Mouse (Mus musculus) olfactory bulb, adult 2 months (tissue): ENCODE results near the gene Snx14.

Experiments
- CTCF ChIP-seq: fragments of 200-500 bp; IDR thresholded peaks from 2 replicates; pipeline ENCODE4 v1.5.1; 2012; ENCODE audit warnings: low read depth, mild to moderate bottlenecking, low read length, moderate library complexity; ENCODE audit not compliant: insufficient read depth
- POLR2A ChIP-seq: fragments of 200-500 bp; IDR thresholded peaks from 2 replicates; pipeline ENCODE4 v1.6.1; 2012; ENCODE audit warnings: mild to moderate bottlenecking, low read depth, low read length, moderate library complexity; ENCODE audit not compliant: insufficient read depth

- TF ChIP-seq CTCF (no peak), POLR2A (no peak)
These were observed 14.4 kb downstream of the Snx14 start for GRCm38 (mm10) chr9:88424356-88424755.
